Mouse (Mus musculus) inflammation-experienced regulatory T-cells, adult 6 months (primary cell): ENCODE measurements around the gene Cpsf4. TPM values are rescaled to one million over a fixed set of nuclear protein-coding genes. Genes with fewer than 3 reads are reported as not detected.
"Not testable (repeated sequence)": the region's sequence is repeated elsewhere in the genome, so short reads cannot be mapped to it uniquely, and the experiment has no call there.

Experiments
- ATAC-seq: one replicate; pipeline ENCODE4 v1.8.0; 2017
- polyA plus RNA-seq, 3 experiments: library from polyadenylated mRNA; unstranded; fragments of 100-300 nt; shearing (Covaris generic); gene quantifications; one replicate each; pipeline ENCODE4 v1.2.1; 2017

Cpsf4 gene
- polyA plus RNA-seq, 3 experiments from 2014 or later = 11.7 to 18.4 (median 15.5) TPM

- ATAC-seq = no peak
Observed at GRCm38 (mm10) chr5:145226453-145226852, 59.4 kb downstream of the Cpsf4 start.

GRCm38 (mm10) chr5:145229283-145229682 lies 62.3 kb downstream of the Cpsf4 start:
- not testable (repeated sequence) for ATAC-seq

GRCm38 (mm10) chr5:145230641-145231040 lies 63.6 kb downstream of the Cpsf4 start:
- ATAC-seq = no peak

GRCm38 (mm10) chr5:145231367-145231871 lies 64.4 kb downstream of the Cpsf4 start, which contains the start of gene Zfp655:
Gene Zfp655 (plus strand): TSS chr5:145231715.
- peak; percentile 96 for ATAC-seq

Other genes starting within 250 kb of the Cpsf4 start
- 1 to 10 TPM; 2.7 to 6.8 (median 5.4) TPM for gene Smurf1, start 201.4 kb upstream of the Cpsf4 start, polyA plus RNA-seq
- gene Gm4871, start 134.5 kb upstream of the Cpsf4 start, polyA plus RNA-seq = not detected
- not detected for gene 1700018F24Rik, start 124.2 kb upstream of the Cpsf4 start, polyA plus RNA-seq
- 10 to 100 TPM; 86.2 to 96.6 (median 91.8) TPM for gene Arpc1a, start 83.4 kb upstream of the Cpsf4 start, polyA plus RNA-seq
- not detected for gene Kpna7, start 83.2 kb upstream of the Cpsf4 start, polyA plus RNA-seq
- gene Arpc1b, start 53.0 kb upstream of the Cpsf4 start, polyA plus RNA-seq = 1,000 to 10,000 TPM in 1 of 3 experiments, 100 to 1,000 TPM in 2; 806 to 1,201 (median 880) TPM
- 10 to 100 TPM; 34.4 to 55.2 (median 47.9) TPM for gene Pdap1, start 27.0 kb upstream of the Cpsf4 start, polyA plus RNA-seq
- 100 to 1,000 TPM; 114 to 119 (median 115) TPM for gene Bud31, start 26.9 kb upstream of the Cpsf4 start, polyA plus RNA-seq
- 10 to 100 TPM; 10.5 to 15.2 (median 13.2) TPM for gene Ptcd1, start 105 bp upstream of the Cpsf4 start, polyA plus RNA-seq
- gene Atp5j2, start 24.8 kb downstream of the Cpsf4 start, polyA plus RNA-seq = 100 to 1,000 TPM; 377 to 453 (median 389) TPM
- 10 to 100 TPM; 13.9 to 23.1 (median 20.1) TPM for gene Zkscan14, start 34.7 kb downstream of the Cpsf4 start, polyA plus RNA-seq
- 1 to 10 TPM; 4.1 to 7.6 (median 6.7) TPM for gene Zkscan5, start 37.3 kb downstream of the Cpsf4 start, polyA plus RNA-seq
- 10 to 100 TPM; 59.4 to 73.3 (median 59.6) TPM for gene Zfp655, start 64.5 kb downstream of the Cpsf4 start, polyA plus RNA-seq
- gene Zscan25, start 113.3 kb downstream of the Cpsf4 start, polyA plus RNA-seq = under 1 TPM; 0.44 to 0.53 (median 0.49) TPM
- gene Cyp3a57, start 178.1 kb downstream of the Cpsf4 start, polyA plus RNA-seq = not detected